Mouse (Mus musculus) embryonic facial prominence, embryonic 14.5 days (tissue): Measurements from ENCODE around the gene Rbm48. TPM values are rescaled to one million over a fixed set of nuclear protein-coding genes. Genes with fewer than 3 reads are reported as not detected.
"Not testable (repeated sequence)": the region's sequence is repeated elsewhere in the genome, so short reads cannot be mapped to it uniquely, and the experiment has no call there.

ENCODE experiments used
- ATAC-seq: fragments of 200-750 bp; cut with Nextera tagmentation; 2 replicates; pipeline ENCODE4 v1.8.0; 2017; ENCODE audit warnings: low read depth, moderate number of reproducible peaks, moderate TSS enrichment
- DNase-seq: peaks from one replicate; pipeline ENCODE4 v3.0.0-alpha.2; 2015; ENCODE audit warnings: low spot score
- H3K27ac ChIP-seq: fragments of 300-500 bp; sonication (generic); replicated peaks from 2 replicates; pipeline ENCODE4 v1.5.1; 2014; ENCODE audit warnings: low read depth, mild to moderate bottlenecking, low read length, moderate library complexity
- H3K27me3 ChIP-seq: fragments of 300-500 bp; sonication (generic); replicated peaks from 2 replicates; pipeline ENCODE4 v1.6.1; 2014; ENCODE audit warnings: low read length; ENCODE audit not compliant: control insufficient read depth, insufficient read depth
- H3K36me3 ChIP-seq: fragments of 300-500 bp; sonication (generic); 2 replicates; pipeline ENCODE4 v1.6.1; 2014; ENCODE audit warnings: low read length, mixed read lengths; ENCODE audit not compliant: control insufficient read depth, insufficient read depth
- H3K4me1 ChIP-seq: fragments of 300-500 bp; sonication (generic); 2 replicates; pipeline ENCODE4 v1.6.1; 2014; ENCODE audit warnings: antibody characterized with exemption, low read length; ENCODE audit not compliant: control insufficient read depth, insufficient read depth
- H3K4me2 ChIP-seq: fragments of 300-500 bp; sonication (generic); 2 replicates; pipeline ENCODE4 v1.6.1; 2014; ENCODE audit warnings: low read depth, mild to moderate bottlenecking, low read length, moderate library complexity, mixed read lengths
- H3K4me3 ChIP-seq: fragments of 300-500 bp; sonication (generic); 2 replicates; pipeline ENCODE4 v1.5.1; 2014; ENCODE audit warnings: low read depth, mild to moderate bottlenecking, low read length
- H3K9ac ChIP-seq: fragments of 300-500 bp; sonication (generic); 2 replicates; pipeline ENCODE4 v1.6.1; 2014; ENCODE audit warnings: low read depth, mild to moderate bottlenecking, low read length, moderate library complexity, mixed read lengths
- H3K9me3 ChIP-seq: fragments of 300-500 bp; sonication (generic); 2 replicates; pipeline ENCODE4 v1.6.1; 2016; ENCODE audit warnings: low read length; ENCODE audit not compliant: control insufficient read depth
- WGBS: fragments of 180-500 bp; shearing (Covaris S2); extraction: QIAGEN DNeasy Blood & Tissue Kit; methylation state at CpG from one replicate; pipeline ENCODE4 v1.1.7; 2014; 5-methylcytosine and 5-hydroxymethylcytosine counted together
- polyA plus RNA-seq: library from polyadenylated mRNA; unstranded; fragments of >200 nt; fragmentation: Nextera tagmentation; extraction: Ambion mirVana; gene quantifications from 2 replicates; pipeline ENCODE4 v1.2.1, GENCODE M21; 2014

Rbm48 gene
- polyA plus RNA-seq, 1 experiment from 2014 or later, result 11.4 TPM

DNA sequence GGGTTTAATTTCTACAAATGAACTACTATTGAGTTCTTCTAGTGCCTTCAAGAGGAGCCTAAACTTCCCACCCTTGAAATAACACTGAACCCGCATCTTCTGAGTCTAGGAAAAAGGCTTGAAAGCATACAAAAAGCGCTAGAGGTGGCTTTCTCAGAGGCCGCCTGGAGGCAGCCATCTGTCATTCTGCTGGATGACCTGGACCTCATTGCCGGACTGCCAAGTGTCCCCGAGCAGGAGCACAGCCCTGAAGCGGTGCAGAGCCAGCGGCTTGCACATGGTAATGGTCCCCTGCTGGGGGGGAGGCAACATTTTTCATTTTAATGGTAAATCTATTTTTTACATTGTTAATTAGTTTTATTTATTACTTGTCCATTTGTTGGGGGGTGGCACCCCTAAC is 24.1 kb upstream of the Rbm48 start:
- Histone ChIP-seq H3K9me3 (no peaks in the 10 kb centered on the region), H3K9ac (no peak overlapping the region), H3K27me3 (no peaks in the 10 kb centered on the region), H3K27ac (no peak overlapping the region), H3K4me3 (no peak overlapping the region), H3K4me1 (no peaks in the 10 kb centered on the region), H3K36me3 (peaks cover 60% of the 10 kb centered on the region), H3K4me2 (no peak overlapping the region)
- DNase-seq, result no peak
- WGBS, result 87% methylated on average over 7 of the region's 7 CpGs
- no peak for ATAC-seq

DNA sequence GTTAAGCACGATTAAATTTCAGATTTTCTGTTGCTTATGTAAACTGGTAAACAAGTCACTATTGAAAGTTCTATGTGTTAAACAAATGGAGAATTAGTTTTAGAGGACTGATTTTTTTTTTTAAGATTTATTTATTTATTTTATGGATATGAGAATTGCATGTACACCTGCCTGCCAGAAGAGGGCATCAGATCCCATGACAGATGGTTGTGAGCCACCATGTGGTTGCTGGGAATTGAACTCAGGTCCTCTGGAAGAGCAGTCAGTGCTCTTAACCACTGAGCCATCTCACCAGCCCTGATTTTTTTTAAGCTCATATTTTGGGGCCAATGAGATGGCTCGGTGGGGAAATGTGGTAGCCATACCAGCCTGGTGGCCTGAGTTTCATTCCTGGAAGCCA is 15.4 kb upstream of the Rbm48 start:
- DNase-seq, H3K27ac ChIP-seq, H3K9ac ChIP-seq, H3K4me1 ChIP-seq, ATAC-seq, H3K4me2 ChIP-seq, H3K4me3 ChIP-seq, H3K27me3 ChIP-seq, H3K9me3 ChIP-seq: not testable (repeated sequence)
- H3K36me3 ChIP-seq, result peaks cover 35% of the 10 kb centered on the region
- 97% methylated on average over 2 of the region's 2 CpGs for WGBS

GRCm38 (mm10) chr5:3609241-3609640 is 12.9 kb upstream of the Rbm48 start:
- Histone ChIP-seq H3K9ac (no peak overlapping the region), H3K4me2 (no peak overlapping the region), H3K9me3 (no peaks in the 10 kb centered on the region), H3K4me1 (no peaks in the 10 kb centered on the region), H3K27ac (no peak overlapping the region), H3K4me3 (no peak overlapping the region), H3K27me3 (no peaks in the 10 kb centered on the region), H3K36me3 (peaks cover 50% of the 10 kb centered on the region)
- 94% methylated on average over 7 of the region's 7 CpGs for WGBS
- ATAC-seq (no peak), DNase-seq (no peak)

DNA sequence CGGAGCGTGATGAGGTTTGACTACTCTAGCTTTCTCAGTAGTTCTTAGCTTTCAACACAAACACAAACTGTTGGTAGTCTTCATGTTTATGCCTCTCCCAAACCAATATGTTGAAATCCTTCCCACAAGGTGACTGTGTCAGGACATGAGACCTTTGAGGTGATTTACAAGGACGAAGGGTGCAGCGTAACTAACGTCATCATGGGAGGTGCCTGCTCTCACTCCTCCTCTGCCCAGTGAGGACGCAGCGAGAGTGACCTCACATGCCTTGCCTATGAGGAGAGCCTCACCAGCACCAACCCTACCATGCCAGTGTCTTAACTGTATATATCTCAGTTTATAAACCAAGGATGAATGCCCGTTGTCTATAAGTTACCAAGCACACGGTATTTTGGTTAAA is 10.7 kb upstream of the Rbm48 start:
- ATAC-seq, result no peak
- H3K4me1 ChIP-seq, result no peaks in the 10 kb centered on the region
- DNase-seq, result no peak
- no peak overlapping the region for H3K4me3 ChIP-seq
- H3K36me3 ChIP-seq, result peaks cover 50% of the 10 kb centered on the region
- H3K27ac ChIP-seq, result no peak overlapping the region
- no peak overlapping the region for H3K4me2 ChIP-seq
- no peak overlapping the region for H3K9ac ChIP-seq
- no peaks in the 10 kb centered on the region for H3K27me3 ChIP-seq
- H3K9me3 ChIP-seq, result no peaks in the 10 kb centered on the region
- 94% methylated on average over 9 of the region's 9 CpGs for WGBS

GRCm38 (mm10) chr5:3600790-3601189 is 4.4 kb upstream of the Rbm48 start:
- ATAC-seq (no peak), DNase-seq (no peak)
- H3K9me3 ChIP-seq, result no peaks in the 10 kb centered on the region
- no peak overlapping the region for H3K4me3 ChIP-seq
- H3K36me3 ChIP-seq, result peaks cover 17% of the 10 kb centered on the region
- 92% methylated on average over 3 of the region's 3 CpGs for WGBS
- no peak overlapping the region for H3K27ac ChIP-seq
- H3K27me3 ChIP-seq, result no peaks in the 10 kb centered on the region
- no peak overlapping the region for H3K9ac ChIP-seq
- H3K4me1 ChIP-seq, result no peaks in the 10 kb centered on the region
- H3K4me2 ChIP-seq, result no peak overlapping the region

DNA sequence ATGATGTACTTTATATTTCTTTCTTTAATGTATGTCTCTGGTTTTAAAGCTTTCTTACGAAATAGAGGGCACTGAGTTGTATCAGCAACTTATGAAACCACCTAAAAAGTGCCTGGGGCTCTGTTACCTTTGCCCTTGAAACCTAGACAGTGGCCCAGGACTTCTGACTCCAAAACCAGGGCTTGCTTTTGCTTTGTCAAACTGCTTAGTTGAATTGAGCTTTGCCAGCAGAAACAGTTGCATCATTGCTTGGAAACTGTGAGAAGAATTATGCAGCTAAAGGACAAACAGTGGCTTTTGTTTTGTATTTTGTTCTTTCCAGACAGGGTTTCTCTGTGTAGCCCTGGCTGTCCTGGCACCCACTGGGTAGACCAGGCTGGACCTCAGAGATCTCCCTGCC is 3.9 kb upstream of the Rbm48 start:
- no peak overlapping the region for H3K27ac ChIP-seq

DNA sequence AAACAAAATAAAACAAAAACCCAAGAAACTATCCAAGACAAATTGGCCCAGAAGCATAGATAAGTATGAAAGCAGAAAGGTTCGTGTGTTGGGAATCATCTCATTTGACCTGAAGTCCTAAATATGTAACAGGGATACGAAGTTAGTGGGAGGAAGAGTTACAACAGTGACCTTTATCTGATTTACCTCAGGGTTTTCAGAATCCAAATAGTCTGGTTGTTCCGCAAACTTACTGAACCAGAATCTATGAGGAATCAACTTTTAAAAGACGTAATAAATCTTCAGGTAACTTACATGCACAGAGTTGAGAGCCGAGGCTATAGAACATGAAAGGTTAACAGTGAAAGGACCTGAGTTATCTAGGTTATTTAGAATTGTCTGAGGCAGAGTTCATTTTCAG is 2.4 kb upstream of the Rbm48 start:
- Histone ChIP-seq H3K4me1 (peaks cover 4% of the 10 kb centered on the region; the same call in 1 of the 2 replicates), H3K27ac (no peak overlapping the region), H3K9me3 (no peaks in the 10 kb centered on the region), H3K36me3 (no peaks in the 10 kb centered on the region), H3K4me3 (no peak overlapping the region), H3K27me3 (no peaks in the 10 kb centered on the region), H3K4me2 (no peak overlapping the region), H3K9ac (no peak overlapping the region)
- ATAC-seq (no peak), DNase-seq (no peak)
- 92% methylated on average over 5 of the region's 5 CpGs for WGBS

More for the DNA sequence above, 3.9 kb upstream of the Rbm48 start:
- H3K4me3 ChIP-seq, result no peak overlapping the region
- H3K9me3 ChIP-seq, result no peaks in the 10 kb centered on the region
- no peak overlapping the region for H3K4me2 ChIP-seq
- DNase-seq (no peak), ATAC-seq (no peak)
- H3K4me1 ChIP-seq, result peaks cover 2% of the 10 kb centered on the region; the same call in 1 of the 2 replicates
- WGBS, result 82% methylated on average over 1 of the region's 1 CpGs
- H3K36me3 ChIP-seq, result peaks cover 13% of the 10 kb centered on the region
- no peak overlapping the region for H3K9ac ChIP-seq
- H3K27me3 ChIP-seq, result no peaks in the 10 kb centered on the region

GRCm38 (mm10) chr5:3597171-3597570 is 786 bp upstream of the Rbm48 start:
- H3K36me3 ChIP-seq, result 0 out of 2 replicates have a peak, but pooled peaks cover under 1% of the 10 kb centered on the region
- peak overlapping the region; percentile 93 for H3K4me3 ChIP-seq
- peak overlapping the region; percentile 75; the same call in 1 of the 2 replicates for H3K9ac ChIP-seq
- no peak overlapping the region for H3K27ac ChIP-seq
- H3K4me2 ChIP-seq, result peak overlapping the region; percentile 80
- DNase-seq, result no peak
- H3K9me3 ChIP-seq, result no peaks in the 10 kb centered on the region
- ATAC-seq, result no peak
- peaks cover 4% of the 10 kb centered on the region; the same call in 1 of the 2 replicates for H3K4me1 ChIP-seq
- H3K27me3 ChIP-seq, result no peaks in the 10 kb centered on the region

DNA sequence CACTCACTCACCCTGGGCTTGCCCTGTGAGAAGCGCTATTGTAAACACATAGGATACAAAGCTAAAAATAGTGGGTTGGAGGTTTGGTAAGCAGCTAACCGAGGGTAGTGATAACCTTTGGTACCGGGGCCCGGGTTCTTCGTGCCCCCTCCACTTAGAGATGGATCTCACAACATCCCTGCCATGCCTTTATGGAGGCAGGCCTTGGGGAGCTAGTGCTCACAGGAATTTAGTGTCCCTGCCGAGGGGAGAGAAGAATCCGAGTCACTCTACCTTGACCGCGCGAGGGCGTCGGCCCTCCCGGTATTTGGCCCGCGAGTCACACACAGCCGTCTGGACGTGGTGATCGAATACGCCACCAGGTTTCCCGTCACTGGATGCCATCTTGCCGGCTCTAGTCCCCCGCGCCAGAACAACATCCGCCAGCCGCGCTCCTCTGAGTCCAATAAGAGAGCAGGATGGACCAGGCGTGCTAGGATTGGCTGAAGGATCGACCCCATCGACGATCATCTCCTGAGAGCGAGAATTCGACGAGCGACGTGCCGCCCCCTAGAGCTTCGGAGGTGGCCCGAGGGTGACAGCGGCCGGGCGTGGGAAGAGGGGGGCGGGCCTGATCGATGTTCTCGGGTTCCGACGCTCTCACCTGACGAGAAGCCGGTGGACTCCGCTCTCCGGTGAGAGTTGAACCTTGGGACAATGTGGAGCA is 539 bp downstream of the Rbm48 start, which contains the start of gene Pex1:
TSS of gene Pex1 (plus strand) at position 374 of the 706 bp plus-strand sequence.
- H3K27ac ChIP-seq, result 0 out of 2 replicates have a peak within 1 kb of the TSS, but pooled peaks have one; percentile 33
- peak; percentile 99 for ATAC-seq
- peak within 1 kb of the TSS; percentile 75 for H3K9ac ChIP-seq
- WGBS, result under 1% methylated on average over 31 of the region's 50 CpGs
- peak; percentile 98 for DNase-seq
- no peaks in the 10 kb centered on the region for H3K27me3 ChIP-seq
- H3K36me3 ChIP-seq, result peaks cover 14% of the 10 kb centered on the region; the same call in 1 of the 2 replicates
- H3K4me1 ChIP-seq, result peaks cover 4% of the 10 kb centered on the region; the same call in 1 of the 2 replicates
- H3K4me2 ChIP-seq, result peak within 1 kb of the TSS; percentile 80
- peak within 1 kb of the TSS; percentile 93 for H3K4me3 ChIP-seq
- H3K9me3 ChIP-seq, result no peaks in the 10 kb centered on the region
